Mouse (Mus musculus) fat pad, adult 2 months (tissue): ENCODE results near the gene Tbc1d2b.

ENCODE experiments used
- DNase-seq: peaks from one replicate; pipeline ENCODE4 v3.0.0-alpha.2; 2011; ENCODE audit warnings: low read depth, low spot score; ENCODE audit errors: extremely low read depth

The Tbc1d2b gene

DNA sequence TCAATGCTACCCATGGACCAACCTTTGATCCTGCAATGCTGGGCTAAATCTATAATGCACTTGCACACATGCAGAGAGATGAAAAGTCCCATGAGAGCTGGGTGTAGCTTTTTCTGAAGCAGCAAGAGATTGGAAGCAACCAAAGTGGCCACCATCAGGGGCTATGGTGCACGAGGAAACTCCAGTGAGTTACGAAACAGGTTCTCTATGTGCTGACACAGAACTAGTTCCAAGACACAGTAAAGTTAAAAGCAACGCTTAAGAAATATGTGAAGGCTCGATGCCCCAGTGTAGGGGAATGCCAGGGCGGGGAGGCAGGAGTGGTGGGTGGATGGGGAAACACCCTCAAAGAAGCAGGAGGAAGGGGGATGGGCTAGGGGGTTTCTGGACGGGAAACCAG, 61.9 kb downstream of the Tbc1d2b start:
- no peak for DNase-seq

DNA sequence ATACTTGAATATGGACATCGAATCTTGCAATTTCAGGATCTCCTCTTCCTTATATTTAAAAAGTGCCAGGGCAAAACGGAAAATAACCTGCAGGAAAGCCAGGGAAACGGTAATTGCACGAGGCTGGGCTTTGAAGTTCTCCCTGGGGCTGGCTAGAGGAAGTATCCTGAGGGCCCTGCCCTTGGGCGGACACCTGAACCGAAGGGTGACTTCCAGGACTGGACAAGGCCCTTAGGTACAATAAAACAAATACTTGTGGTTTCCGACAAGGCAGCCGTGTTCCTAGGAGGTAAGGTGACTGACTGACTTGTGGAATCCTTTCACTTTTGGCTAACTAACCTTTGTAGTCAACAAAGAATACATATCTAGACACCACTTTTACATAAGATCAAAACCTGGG, 62.8 kb downstream of the Tbc1d2b start:
- no peak for DNase-seq

DNA sequence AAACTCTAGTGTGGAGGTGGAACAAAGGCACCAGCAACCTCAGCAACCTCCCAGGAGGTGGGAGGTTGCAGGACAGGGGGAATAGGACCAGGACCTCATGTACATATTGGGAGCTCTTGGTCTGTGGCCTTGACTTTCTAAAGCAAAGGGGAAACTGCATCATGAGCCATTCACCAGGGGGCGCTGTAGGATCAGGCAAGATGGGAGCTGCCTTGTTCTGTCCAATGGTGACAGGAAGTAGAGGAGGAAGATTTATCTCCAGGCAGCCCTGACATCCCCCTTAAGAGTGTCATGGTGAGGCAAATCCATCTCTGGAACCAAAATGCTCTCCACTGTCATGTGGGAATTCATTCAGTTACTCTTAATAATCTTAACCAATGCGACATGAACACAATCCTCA, 64.1 kb downstream of the Tbc1d2b start:
- DNase-seq: no peak

- no peak for DNase-seq
Observed at GRCm38 (mm10) chr9:90204396-90204915, 66.1 kb downstream of the Tbc1d2b start.

DNA sequence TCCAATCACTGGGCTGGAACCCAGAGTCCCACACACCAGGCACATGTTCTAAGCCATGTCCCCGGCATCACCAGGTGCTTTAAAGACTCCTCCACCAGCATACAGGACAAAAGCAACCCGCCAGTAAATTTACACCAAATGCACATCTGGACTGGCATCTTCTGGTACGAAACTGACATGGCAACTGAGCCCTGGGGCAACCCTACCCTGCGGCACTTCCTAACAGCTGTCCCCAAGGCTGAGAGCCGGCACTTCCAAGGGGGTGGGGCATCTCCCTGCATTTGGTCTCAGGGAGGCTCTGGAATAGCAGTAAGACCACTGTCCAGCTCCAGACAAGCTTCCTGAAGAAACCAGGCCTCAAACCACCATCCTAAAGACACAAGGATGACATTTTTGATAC, 67.4 kb downstream of the Tbc1d2b start:
- DNase-seq: no peak

GRCm38 (mm10) chr9:90201541-90201940, 69.1 kb downstream of the Tbc1d2b start:
- DNase-seq: no peak

DNA sequence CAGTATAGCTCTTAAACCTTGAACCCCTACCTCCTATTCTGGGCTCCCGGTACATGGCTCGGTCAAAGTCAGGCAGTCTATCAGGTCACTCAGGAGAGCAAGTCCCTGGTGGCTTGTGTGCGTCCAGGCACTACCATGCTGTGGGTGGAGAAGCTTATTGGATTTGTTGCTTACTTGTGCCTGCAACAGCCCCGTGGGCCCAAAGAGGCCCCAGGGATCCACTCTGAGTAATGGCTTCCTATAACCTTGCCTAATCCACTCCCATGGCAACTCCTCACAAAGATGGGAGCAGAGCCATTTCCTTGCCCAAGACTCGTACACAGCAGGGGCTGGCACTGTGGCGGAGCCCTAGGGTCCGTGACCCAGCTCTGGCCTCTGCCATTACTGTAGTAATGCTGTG, 69.5 kb downstream of the Tbc1d2b start:
- peak; percentile 36 for DNase-seq

DNA sequence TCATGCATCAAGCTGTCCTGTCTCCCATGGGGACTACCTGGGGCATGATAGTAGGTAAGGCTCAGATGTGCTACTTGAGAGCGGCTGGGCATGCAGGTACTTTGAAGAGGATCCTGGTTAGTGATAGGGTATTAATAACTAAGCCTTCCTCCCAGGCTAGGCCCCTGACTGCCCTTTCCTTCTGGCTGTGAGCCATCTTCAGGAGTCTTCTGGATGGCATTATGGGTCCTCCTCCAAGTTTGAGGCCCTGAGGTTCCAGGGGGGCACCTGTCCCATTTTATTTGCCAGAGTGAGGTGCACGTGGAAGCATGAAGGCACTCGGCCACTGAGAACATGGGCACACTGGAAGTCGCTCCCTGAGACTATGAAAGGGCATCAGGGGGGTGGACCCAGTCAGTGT, 70.1 kb downstream of the Tbc1d2b start:
- no peak for DNase-seq

GRCm38 (mm10) chr9:90199611-90200010, 71.0 kb downstream of the Tbc1d2b start:
- DNase-seq: no peak

GRCm38 (mm10) chr9:90198531-90199449, 71.8 kb downstream of the Tbc1d2b start:
- no peak for DNase-seq

GRCm38 (mm10) chr9:90197866-90198383, 72.7 kb downstream of the Tbc1d2b start:
- no peak for DNase-seq

GRCm38 (mm10) chr9:90197116-90197665, 73.4 kb downstream of the Tbc1d2b start:
- DNase-seq: no peak

DNA sequence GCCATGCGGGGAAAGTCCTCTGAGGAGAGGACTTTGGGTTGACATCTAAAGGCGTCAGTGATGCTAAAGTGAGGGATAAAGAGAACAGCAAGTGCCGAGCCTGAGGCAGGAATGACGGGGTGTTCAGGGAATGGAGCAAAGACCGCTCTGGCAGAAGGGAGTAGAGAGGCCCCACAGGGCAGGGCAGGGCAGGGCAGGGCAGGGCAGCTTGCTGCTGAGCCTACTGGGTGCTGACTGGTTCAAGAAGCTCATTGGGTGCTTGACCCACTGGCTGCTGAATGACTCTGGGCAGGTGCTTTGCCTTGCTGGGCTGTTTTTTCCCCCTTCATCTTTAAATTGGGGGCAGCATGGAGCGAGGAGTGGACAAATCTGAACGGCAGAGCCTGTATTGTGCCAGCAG, 74.3 kb downstream of the Tbc1d2b start:
- DNase-seq: no peak

- no peak for DNase-seq
Observed at GRCm38 (mm10) chr9:90195000-90195399, 75.6 kb downstream of the Tbc1d2b start.

- DNase-seq: no peak
Observed at GRCm38 (mm10) chr9:90189391-90189790, 81.2 kb downstream of the Tbc1d2b start.

GRCm38 (mm10) chr9:90188893-90189292, 81.7 kb downstream of the Tbc1d2b start:
- no peak for DNase-seq

- DNase-seq: no peak
Observed at GRCm38 (mm10) chr9:90185356-90185910, 85.2 kb downstream of the Tbc1d2b start.

- DNase-seq: no peak
Observed at GRCm38 (mm10) chr9:90184116-90184515, 86.5 kb downstream of the Tbc1d2b start.

- DNase-seq: no peak
Observed at GRCm38 (mm10) chr9:90183550-90183949, 87.1 kb downstream of the Tbc1d2b start.

DNA sequence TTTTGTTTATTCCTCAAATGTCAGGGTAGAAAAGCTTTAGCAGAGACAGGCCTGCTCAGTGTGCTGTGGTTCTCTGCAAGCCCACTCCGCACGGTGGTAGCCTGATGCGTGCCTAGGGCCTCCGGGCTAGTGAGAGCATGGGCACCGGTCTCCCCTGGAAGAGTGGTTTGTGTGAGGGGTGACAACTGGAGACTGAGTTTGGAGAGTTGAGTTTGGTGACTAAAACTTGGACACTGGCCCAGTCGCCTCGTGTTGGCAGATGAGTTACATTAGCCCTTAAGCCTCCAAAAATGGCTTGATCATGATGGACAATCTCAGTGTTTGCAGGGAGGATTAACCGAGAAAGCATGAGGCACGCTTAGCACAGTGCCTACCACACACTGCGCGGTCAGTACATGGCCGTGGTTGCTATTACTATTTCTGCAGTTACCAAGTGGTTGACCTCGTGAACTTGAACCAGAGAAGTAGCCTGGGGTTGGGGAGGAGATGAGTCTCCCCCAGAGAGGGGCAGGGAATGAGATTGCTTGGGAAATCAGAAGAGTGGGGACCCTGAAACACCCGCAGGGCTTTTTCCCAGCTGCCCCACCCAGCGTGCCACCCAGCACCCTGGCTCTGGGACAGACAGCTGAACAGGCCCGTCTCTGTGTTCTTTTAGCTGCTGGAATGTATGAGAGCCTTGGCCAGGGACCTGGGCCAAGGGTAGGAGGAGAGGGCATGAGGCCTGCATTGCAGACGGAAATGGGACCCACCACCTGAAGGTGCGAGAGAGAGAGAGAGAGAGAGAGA, 87.8 kb downstream of the Tbc1d2b start:
- no peak for DNase-seq
